Mouse (Mus musculus) liver, embryonic 11.5 days (tissue): ENCODE data around the gene Cacng6. TPM values are rescaled to one million over a fixed set of nuclear protein-coding genes. Genes with fewer than 3 reads are reported as not detected.

Source experiments
- ATAC-seq: fragments of 200-750 bp; cut with Nextera tagmentation; replicated peaks from 2 replicates; pipeline ENCODE4 v1.8.0; 2017; ENCODE audit warnings: moderate number of reproducible peaks, mild to moderate bottlenecking, moderate TSS enrichment, moderate library complexity; ENCODE audit not compliant: low FRiP score
- DNase-seq: peaks from one replicate; pipeline ENCODE4 v3.0.0-alpha.2; 2017; ENCODE audit warnings: low spot score
- H3K27ac ChIP-seq: fragments of 300-500 bp; sonication (generic); 2 replicates; pipeline ENCODE4 v1.5.1; 2014; ENCODE audit warnings: mild to moderate bottlenecking, low read depth, low read length, control low read depth
- H3K27me3 ChIP-seq: fragments of 300-500 bp; sonication (generic); replicated peaks from 2 replicates; pipeline ENCODE4 v1.6.1; 2014; ENCODE audit warnings: low read length, mixed read lengths; ENCODE audit not compliant: control insufficient read depth, insufficient read depth
- H3K36me3 ChIP-seq: fragments of 300-500 bp; sonication (generic); 2 replicates; pipeline ENCODE4 v1.6.1; 2014; ENCODE audit warnings: mild to moderate bottlenecking, low read length, moderate library complexity, mixed read lengths; ENCODE audit not compliant: control insufficient read depth, insufficient read depth
- H3K4me1 ChIP-seq: fragments of 300-500 bp; sonication (generic); replicated peaks from 2 replicates; pipeline ENCODE4 v1.6.1; 2014; ENCODE audit warnings: low read length, mixed read lengths; ENCODE audit not compliant: control insufficient read depth, insufficient read depth
- H3K4me2 ChIP-seq: fragments of 300-500 bp; sonication (generic); 2 replicates; pipeline ENCODE4 v1.6.1; 2014; ENCODE audit warnings: mild to moderate bottlenecking, control low read depth, moderate library complexity
- H3K4me3 ChIP-seq: fragments of 300-500 bp; sonication (generic); 2 replicates; pipeline ENCODE4 v1.5.1; 2014; ENCODE audit warnings: low read depth, low read length, control low read depth
- H3K9ac ChIP-seq: fragments of 300-500 bp; sonication (generic); 2 replicates; pipeline ENCODE4 v1.6.1; 2014; ENCODE audit warnings: low read depth, low read length, control low read depth
- H3K9me3 ChIP-seq: fragments of 300-500 bp; sonication (generic); 2 replicates; pipeline ENCODE4 v1.6.1; 2016; ENCODE audit warnings: low read length, inconsistent platforms, mixed read lengths; ENCODE audit not compliant: control insufficient read depth
- WGBS: fragments of 180-500 bp; shearing (Covaris S2); extraction: QIAGEN DNeasy Blood & Tissue Kit; methylation state at CpG from one replicate; pipeline ENCODE4 v1.1.7; 2014; 5-methylcytosine and 5-hydroxymethylcytosine counted together
- polyA plus RNA-seq: library from polyadenylated mRNA; unstranded; fragments of >200 nt; fragmentation: Nextera tagmentation; extraction: Ambion mirVana; gene quantifications from 2 replicates; pipeline ENCODE4 v1.2.1, GENCODE M21; 2014

Cacng6 gene
- polyA plus RNA-seq, 1 experiment from 2014 or later: not detected

DNA sequence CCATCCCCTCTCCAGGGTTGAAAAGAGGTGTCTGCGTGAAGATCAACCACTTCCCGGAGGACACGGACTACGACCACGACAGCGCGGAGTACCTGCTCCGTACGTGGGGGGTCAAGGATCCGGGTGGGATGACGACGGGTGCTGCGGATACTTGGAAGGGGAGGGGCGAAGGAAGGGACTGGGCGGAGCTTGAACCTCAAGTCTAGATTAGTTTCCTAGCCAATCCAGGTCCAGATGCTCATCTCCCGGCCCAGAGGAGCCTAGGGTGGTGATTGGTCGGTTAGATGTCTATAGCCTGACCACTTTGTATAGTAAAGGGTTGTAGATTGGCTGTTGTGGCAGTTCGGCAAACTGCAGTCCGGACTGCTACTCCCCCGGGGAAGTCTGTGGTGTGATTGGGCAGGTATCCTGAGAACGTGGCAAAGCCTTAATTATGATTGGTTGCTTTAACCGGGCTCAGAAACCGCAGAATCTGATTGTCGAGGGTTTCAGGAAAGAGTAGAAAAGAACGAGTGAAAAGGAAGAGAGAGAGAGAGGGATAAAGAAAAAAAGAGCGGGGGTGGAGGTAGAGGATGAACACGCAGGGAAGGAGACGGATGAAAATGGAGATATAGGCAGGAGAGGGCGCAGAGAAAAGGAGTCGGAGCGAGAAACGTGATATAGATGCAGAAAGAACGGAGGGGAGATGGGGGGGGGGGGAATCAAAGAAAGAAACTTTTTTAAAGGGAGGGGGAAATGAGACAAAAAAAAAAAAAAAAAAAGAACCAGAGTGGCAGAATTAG is 12.6 kb upstream of the Cacng6 start:
- Histone ChIP-seq H3K36me3 (no peaks in the 10 kb centered on the region), H3K27me3 (peaks cover 57% of the 10 kb centered on the region), H3K9ac (no peak overlapping the region), H3K9me3 (no peaks in the 10 kb centered on the region), H3K4me3 (peak overlapping the region; percentile 39), H3K27ac (no peak overlapping the region), H3K4me1 (0 out of 2 replicates have a peak, but pooled peaks cover 3% of the 10 kb centered on the region), H3K4me2 (peak overlapping the region; percentile 62)
- DNase-seq (peak; percentile 55), ATAC-seq (peak; percentile 67)
- 2% methylated on average over 33 of the region's 33 CpGs for WGBS

DNA sequence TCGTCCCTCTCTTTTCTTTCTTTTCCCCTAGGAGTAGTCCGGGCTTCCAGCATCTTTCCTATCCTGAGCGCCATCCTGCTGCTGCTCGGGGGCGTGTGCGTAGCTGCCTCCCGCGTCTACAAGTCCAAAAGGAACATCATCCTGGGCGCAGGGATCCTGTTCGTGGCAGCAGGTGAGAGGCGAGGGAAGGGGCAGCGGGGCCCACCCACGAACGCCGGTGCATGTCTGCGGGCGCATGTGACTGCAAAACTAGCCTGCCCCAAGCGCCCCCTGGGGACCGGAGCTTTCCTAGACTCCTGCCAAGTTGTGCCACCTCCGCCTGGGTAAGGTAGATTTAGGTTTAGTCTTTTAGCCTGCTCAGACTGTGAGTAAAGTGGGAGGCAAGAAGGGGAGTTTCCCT is 12.0 kb upstream of the Cacng6 start:
- peak; percentile 44 for DNase-seq
- WGBS: 5% methylated on average over 20 of the region's 20 CpGs
- ATAC-seq: no peak
- peak overlapping the region; percentile 62 for H3K4me2 ChIP-seq
- 0 out of 2 replicates have a peak, but pooled peaks cover 3% of the 10 kb centered on the region for H3K4me1 ChIP-seq
- H3K4me3 ChIP-seq: peak overlapping the region; percentile 30
- H3K9ac ChIP-seq: no peak overlapping the region
- no peak overlapping the region for H3K27ac ChIP-seq
- no peaks in the 10 kb centered on the region for H3K9me3 ChIP-seq
- H3K36me3 ChIP-seq: no peaks in the 10 kb centered on the region
- H3K27me3 ChIP-seq: peaks cover 64% of the 10 kb centered on the region

DNA sequence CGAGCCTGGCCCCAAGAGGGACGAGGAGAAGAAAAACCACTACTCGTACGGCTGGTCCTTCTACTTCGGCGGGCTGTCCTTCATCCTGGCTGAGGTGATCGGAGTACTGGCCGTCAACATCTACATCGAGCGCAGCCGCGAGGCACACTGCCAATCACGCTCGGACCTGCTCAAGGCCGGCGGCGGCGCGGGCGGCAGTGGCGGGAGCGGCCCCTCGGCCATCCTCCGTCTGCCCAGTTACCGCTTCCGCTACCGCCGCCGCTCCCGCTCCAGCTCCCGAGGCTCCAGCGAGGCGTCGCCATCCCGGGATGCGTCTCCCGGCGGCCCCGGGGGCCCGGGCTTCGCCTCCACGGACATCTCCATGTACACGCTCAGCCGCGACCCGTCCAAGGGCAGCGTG is 9.1 kb upstream of the Cacng6 start:
- Histone ChIP-seq H3K4me1 (0 out of 2 replicates have a peak, but pooled peaks cover 3% of the 10 kb centered on the region), H3K36me3 (no peaks in the 10 kb centered on the region), H3K4me3 (peak overlapping the region; percentile 57), H3K9ac (no peak overlapping the region), H3K9me3 (no peaks in the 10 kb centered on the region), H3K27me3 (peaks cover 85% of the 10 kb centered on the region), H3K4me2 (peak overlapping the region; percentile 88), H3K27ac (no peak overlapping the region)
- DNase-seq: peak; percentile 58
- under 1% methylated on average over 47 of the region's 47 CpGs for WGBS
- ATAC-seq: no peak

DNA sequence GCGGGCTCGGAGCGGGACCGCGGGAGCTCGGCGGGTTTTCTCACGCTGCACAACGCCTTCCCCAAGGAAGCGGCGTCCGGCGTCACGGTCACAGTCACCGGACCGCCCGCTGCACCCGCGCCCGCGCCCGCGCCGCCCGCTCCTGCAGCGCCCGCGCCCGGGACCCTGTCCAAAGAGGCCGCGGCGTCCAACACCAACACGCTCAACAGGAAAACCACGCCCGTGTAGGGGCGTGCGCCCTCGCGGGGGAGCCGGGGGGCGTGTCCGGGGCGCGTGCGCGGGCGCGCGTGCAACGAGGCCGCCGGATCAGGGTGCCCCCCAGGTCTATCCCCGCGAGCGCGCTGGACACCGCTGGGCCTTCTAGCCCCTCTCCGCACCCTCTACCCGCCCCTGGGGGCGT is 8.6 kb upstream of the Cacng6 start:
- peak overlapping the region; percentile 88 for H3K4me2 ChIP-seq
- H3K27ac ChIP-seq: no peak overlapping the region
- no peaks in the 10 kb centered on the region for H3K36me3 ChIP-seq
- WGBS: 1% methylated on average over 56 of the region's 60 CpGs
- no peak for DNase-seq
- H3K9me3 ChIP-seq: no peaks in the 10 kb centered on the region
- 0 out of 2 replicates have a peak, but pooled peaks have one; percentile 27 for ATAC-seq
- H3K9ac ChIP-seq: no peak overlapping the region
- peaks cover 89% of the 10 kb centered on the region for H3K27me3 ChIP-seq
- peak overlapping the region; percentile 57 for H3K4me3 ChIP-seq
- 0 out of 2 replicates have a peak, but pooled peaks cover 3% of the 10 kb centered on the region for H3K4me1 ChIP-seq

DNA sequence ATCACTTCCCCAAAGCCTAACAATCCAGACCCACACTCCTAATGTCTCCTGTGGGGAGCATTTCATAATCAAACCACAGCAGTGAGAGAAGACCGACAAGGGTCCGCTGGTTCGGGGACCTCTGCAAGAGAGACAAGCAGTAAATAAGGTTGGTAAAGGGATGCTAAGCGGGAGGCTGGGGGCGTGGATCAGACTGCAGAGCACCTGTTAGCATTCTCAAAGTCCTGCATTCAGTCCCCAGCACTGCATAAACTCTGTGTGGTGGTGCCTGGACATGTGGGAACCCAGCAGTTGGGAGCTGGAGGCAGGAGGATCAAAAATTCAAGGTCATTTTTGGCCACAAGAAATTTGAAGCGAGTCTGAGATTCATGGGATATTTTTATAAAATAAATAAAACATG is 4.1 kb upstream of the Cacng6 start:
- DNase-seq: no peak
- H3K4me2 ChIP-seq: no peak overlapping the region
- no peaks in the 10 kb centered on the region for H3K4me1 ChIP-seq
- no peak overlapping the region for H3K27ac ChIP-seq
- no peak for ATAC-seq
- no peaks in the 10 kb centered on the region for H3K9me3 ChIP-seq
- 35% methylated on average over 6 of the region's 6 CpGs for whole genome bisulfite sequencing
- no peak overlapping the region for H3K9ac ChIP-seq
- H3K27me3 ChIP-seq: peaks cover 92% of the 10 kb centered on the region
- H3K36me3 ChIP-seq: no peaks in the 10 kb centered on the region
- no peak overlapping the region for H3K4me3 ChIP-seq

DNA sequence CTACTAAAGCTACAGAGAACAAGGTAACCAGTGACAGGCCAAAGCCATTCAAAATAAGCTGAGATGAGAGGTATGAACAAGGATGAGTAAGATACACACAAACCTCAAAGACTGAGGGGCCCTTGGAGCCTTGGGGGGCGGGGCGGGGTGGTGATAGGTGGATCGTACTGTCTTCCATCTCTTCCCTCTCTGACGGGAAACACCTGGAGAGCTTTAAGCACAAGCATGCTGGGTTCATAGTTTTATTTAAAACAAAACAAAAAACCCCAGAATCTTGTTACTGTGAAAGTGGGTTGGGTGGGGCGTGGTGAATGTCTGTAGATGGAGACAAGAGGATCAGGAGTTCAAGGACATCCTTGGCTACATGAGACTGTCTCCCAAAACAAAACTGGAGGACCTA is 3.5 kb upstream of the Cacng6 start:
- H3K9ac ChIP-seq: no peak overlapping the region
- no peak overlapping the region for H3K4me2 ChIP-seq
- ATAC-seq (no peak), DNase-seq (no peak)
- H3K4me1 ChIP-seq: no peaks in the 10 kb centered on the region
- H3K4me3 ChIP-seq: no peak overlapping the region
- no peak overlapping the region for H3K27ac ChIP-seq
- peaks cover 92% of the 10 kb centered on the region for H3K27me3 ChIP-seq
- no peaks in the 10 kb centered on the region for H3K9me3 ChIP-seq
- WGBS: 56% methylated on average over 5 of the region's 5 CpGs
- H3K36me3 ChIP-seq: no peaks in the 10 kb centered on the region

DNA sequence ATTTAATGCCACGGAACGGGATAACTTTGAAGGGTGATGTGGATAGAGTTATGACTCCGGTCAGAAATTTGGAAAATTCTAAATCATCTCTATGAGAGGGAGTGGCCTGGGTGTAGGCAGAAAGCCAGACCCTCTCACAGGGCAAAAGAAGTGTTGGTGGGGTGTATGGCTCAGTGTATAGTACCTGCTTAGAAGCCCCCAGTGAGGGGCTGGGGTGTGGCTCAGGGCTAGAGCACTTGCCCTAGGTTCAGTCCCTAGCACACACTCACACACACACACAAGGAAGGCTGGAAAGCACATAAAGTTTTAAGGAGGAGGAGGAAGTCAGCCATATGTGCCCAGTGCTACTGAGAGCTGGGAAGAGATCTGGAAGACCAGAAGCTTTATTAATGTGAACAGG is 2.7 kb upstream of the Cacng6 start:
- Histone ChIP-seq H3K27me3 (peaks cover 88% of the 10 kb centered on the region), H3K4me2 (no peak overlapping the region)

DNA sequence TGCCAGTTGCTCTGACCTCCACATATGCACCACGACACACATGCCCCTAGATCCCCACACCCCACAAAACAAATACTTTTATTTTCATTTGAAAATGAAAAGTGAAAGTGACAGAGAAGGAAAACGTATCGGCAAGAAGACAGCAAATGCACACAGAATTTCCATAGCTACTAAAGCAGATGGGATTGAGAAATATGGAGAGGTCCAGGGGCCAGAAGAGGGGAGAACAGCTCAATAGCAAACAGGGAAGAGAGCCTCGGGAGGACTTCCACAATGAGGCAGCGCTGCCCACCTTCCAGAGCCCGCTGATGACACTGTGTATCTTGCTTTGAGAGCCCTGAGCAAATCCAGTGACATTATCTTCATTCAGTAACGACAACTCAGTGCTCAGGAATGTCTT is 1.9 kb upstream of the Cacng6 start:
- no peaks in the 10 kb centered on the region for H3K9me3 ChIP-seq
- peaks cover 85% of the 10 kb centered on the region for H3K27me3 ChIP-seq
- WGBS: 50% methylated on average over 7 of the region's 7 CpGs
- no peak for DNase-seq
- H3K36me3 ChIP-seq: no peaks in the 10 kb centered on the region
- no peak overlapping the region for H3K4me2 ChIP-seq
- no peak overlapping the region for H3K27ac ChIP-seq
- no peaks in the 10 kb centered on the region for H3K4me1 ChIP-seq
- no peak overlapping the region for H3K9ac ChIP-seq
- no peak for ATAC-seq
- H3K4me3 ChIP-seq: no peak overlapping the region

More for the DNA sequence above, 2.7 kb upstream of the Cacng6 start:
- WGBS: 77% methylated on average over 3 of the region's 3 CpGs
- no peaks in the 10 kb centered on the region for H3K9me3 ChIP-seq
- DNase-seq (no peak), ATAC-seq (no peak)
- H3K4me1 ChIP-seq: no peaks in the 10 kb centered on the region
- no peaks in the 10 kb centered on the region for H3K36me3 ChIP-seq
- H3K9ac ChIP-seq: no peak overlapping the region
- no peak overlapping the region for H3K27ac ChIP-seq
- no peak overlapping the region for H3K4me3 ChIP-seq

DNA sequence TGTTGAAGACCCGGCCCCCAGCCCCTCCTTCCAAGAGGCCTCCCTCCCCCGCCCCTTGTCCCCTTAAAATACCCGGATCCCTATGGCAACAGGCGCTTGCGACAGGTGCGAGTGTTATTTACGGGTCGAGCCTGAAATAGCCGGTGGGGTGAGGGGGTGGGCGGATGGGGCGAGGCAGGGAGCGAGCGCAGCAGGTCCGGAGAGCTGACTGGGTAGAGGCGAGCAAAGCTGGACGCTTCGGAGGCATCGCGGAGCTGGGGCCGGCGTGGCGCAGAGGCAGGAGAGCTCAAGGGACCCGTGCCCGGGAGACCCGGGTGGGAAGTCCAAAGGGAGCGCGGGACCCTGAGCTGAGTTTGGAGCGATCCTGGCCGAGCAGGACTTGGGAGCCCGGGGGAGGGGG is 565 bp upstream of the Cacng6 start:
- H3K4me2 ChIP-seq: peak overlapping the region; percentile 25
- H3K27me3 ChIP-seq: peaks cover 72% of the 10 kb centered on the region
- WGBS: 3% methylated on average over 30 of the region's 30 CpGs
- no peaks in the 10 kb centered on the region for H3K9me3 ChIP-seq
- DNase-seq (no peak), ATAC-seq (no peak)
- H3K36me3 ChIP-seq: no peaks in the 10 kb centered on the region
- H3K27ac ChIP-seq: no peak overlapping the region
- no peaks in the 10 kb centered on the region for H3K4me1 ChIP-seq
- 0 out of 2 replicates have a peak overlapping the region, but pooled peaks have one; percentile 12 for H3K4me3 ChIP-seq
- no peak overlapping the region for H3K9ac ChIP-seq
